Mouse (Mus musculus): Measurements from ENCODE around the gene Arhgap24. TPM values are rescaled to one million over a fixed set of nuclear protein-coding genes. Genes with fewer than 3 reads are reported as not detected.
A peak's percentile ranks its signal among the peaks of the same experiment; 100 is the strongest.

Gene Arhgap24
- polyA plus RNA-seq, 1 experiment, result 152 TPM

GRCm38 (mm10) chr5:102498747-102499146, 17.6 kb downstream of the Arhgap24 start:
- no peak for TF ChIP-seq CTCF (conservative IDR thresholded peaks at IDR 0.05; ENCODE audit: insufficient read depth, insufficient read length, low read depth, low read length)
- no peak for TF ChIP-seq POLR2A (IDR thresholded peaks at IDR 0.05; ENCODE audit: low read depth, low read length)
- WGBS, result 88% methylated on average over 5 of the region's 5 CpGs
- DNase-seq, result peak; percentile 13
- Histone ChIP-seq H3K27me3 (replicated peaks; ENCODE audit: control insufficient read depth, insufficient read depth, low read length) (no peaks in the 10 kb centered on the region), H3K27ac (ENCODE audit: insufficient read depth, low read depth, low read length) (no peak overlapping the region), H3K4me3 (ENCODE audit: insufficient read depth, low read depth, low read length) (no peak overlapping the region), H3K4me1 (ENCODE audit: control insufficient read depth, insufficient read depth, low read length) (no peaks in the 10 kb centered on the region), H3K36me3 (ENCODE audit: control insufficient read depth, insufficient read depth, low read length) (no peaks in the 10 kb centered on the region)

GRCm38 (mm10) chr5:102502333-102502732, 21.1 kb downstream of the Arhgap24 start:
- 69% methylated on average over 2 of the region's 2 CpGs for WGBS
- Histone ChIP-seq H3K4me3 (ENCODE audit: insufficient read depth, low read depth, low read length) (no peak overlapping the region), H3K4me1 (ENCODE audit: control insufficient read depth, insufficient read depth, low read length) (no peaks in the 10 kb centered on the region), H3K27ac (ENCODE audit: insufficient read depth, low read depth, low read length) (peak overlapping the region; percentile 82), H3K36me3 (ENCODE audit: control insufficient read depth, insufficient read depth, low read length) (no peaks in the 10 kb centered on the region), H3K27me3 (replicated peaks; ENCODE audit: control insufficient read depth, insufficient read depth, low read length) (no peaks in the 10 kb centered on the region)
- DNase-seq, result peak; percentile 52
- TF ChIP-seq POLR2A (IDR thresholded peaks at IDR 0.05; ENCODE audit: low read depth, low read length), result no peak

- TF ChIP-seq CTCF (conservative IDR thresholded peaks at IDR 0.05; ENCODE audit: insufficient read depth, insufficient read length, low read depth, low read length) (no peak), POLR2A (IDR thresholded peaks at IDR 0.05; ENCODE audit: low read depth, low read length) (no peak)
- no peak overlapping the region for H3K4me3 ChIP-seq (ENCODE audit: insufficient read depth, low read depth, low read length)
- WGBS, result 62% methylated on average over 3 of the region's 3 CpGs
- DNase-seq, result peak; percentile 48
- H3K36me3 ChIP-seq (ENCODE audit: control insufficient read depth, insufficient read depth, low read length), result no peaks in the 10 kb centered on the region
- H3K27me3 ChIP-seq (replicated peaks; ENCODE audit: control insufficient read depth, insufficient read depth, low read length), result no peaks in the 10 kb centered on the region
- H3K27ac ChIP-seq (ENCODE audit: insufficient read depth, low read depth, low read length), result peak overlapping the region; percentile 82
- H3K4me1 ChIP-seq (ENCODE audit: control insufficient read depth, insufficient read depth, low read length), result no peaks in the 10 kb centered on the region
These were observed 21.9 kb downstream of the Arhgap24 start for GRCm38 (mm10) chr5:102503066-102503465.

- H3K27me3 ChIP-seq (replicated peaks; ENCODE audit: control insufficient read depth, insufficient read depth, low read length), result no peaks in the 10 kb centered on the region
- no peak for DNase-seq
- no peaks in the 10 kb centered on the region for H3K36me3 ChIP-seq (ENCODE audit: control insufficient read depth, insufficient read depth, low read length)
- TF ChIP-seq CTCF (conservative IDR thresholded peaks at IDR 0.05; ENCODE audit: insufficient read depth, insufficient read length, low read depth, low read length) (no peak), POLR2A (IDR thresholded peaks at IDR 0.05; ENCODE audit: low read depth, low read length) (no peak)
- 73% methylated on average over 2 of the region's 2 CpGs for WGBS
- no peaks in the 10 kb centered on the region for H3K4me1 ChIP-seq (ENCODE audit: control insufficient read depth, insufficient read depth, low read length)
- H3K4me3 ChIP-seq (ENCODE audit: insufficient read depth, low read depth, low read length), result no peak overlapping the region
- H3K27ac ChIP-seq (ENCODE audit: insufficient read depth, low read depth, low read length), result peak overlapping the region; percentile 78
These were observed 22.7 kb downstream of the Arhgap24 start for GRCm38 (mm10) chr5:102503868-102504267.

GRCm38 (mm10) chr5:102504557-102504956, 23.4 kb downstream of the Arhgap24 start:
- no peaks in the 10 kb centered on the region for H3K27me3 ChIP-seq (replicated peaks; ENCODE audit: control insufficient read depth, insufficient read depth, low read length)
- no peak for TF ChIP-seq CTCF (conservative IDR thresholded peaks at IDR 0.05; ENCODE audit: insufficient read depth, insufficient read length, low read depth, low read length)
- TF ChIP-seq POLR2A (IDR thresholded peaks at IDR 0.05; ENCODE audit: low read depth, low read length), result no peak
- no peak overlapping the region for H3K4me3 ChIP-seq (ENCODE audit: insufficient read depth, low read depth, low read length)
- no peak overlapping the region for H3K27ac ChIP-seq (ENCODE audit: insufficient read depth, low read depth, low read length)
- DNase-seq, result no peak
- no peaks in the 10 kb centered on the region for H3K4me1 ChIP-seq (ENCODE audit: control insufficient read depth, insufficient read depth, low read length)
- WGBS, result 66% methylated on average over 4 of the region's 4 CpGs
- no peaks in the 10 kb centered on the region for H3K36me3 ChIP-seq (ENCODE audit: control insufficient read depth, insufficient read depth, low read length)

GRCm38 (mm10) chr5:102508162-102508561, 27.0 kb downstream of the Arhgap24 start:
- TF ChIP-seq CTCF (conservative IDR thresholded peaks at IDR 0.05; ENCODE audit: insufficient read depth, insufficient read length, low read depth, low read length) (no peak), POLR2A (IDR thresholded peaks at IDR 0.05; ENCODE audit: low read depth, low read length) (no peak)
- Histone ChIP-seq H3K4me3 (ENCODE audit: insufficient read depth, low read depth, low read length) (no peak overlapping the region), H3K4me1 (ENCODE audit: control insufficient read depth, insufficient read depth, low read length) (no peaks in the 10 kb centered on the region), H3K27me3 (replicated peaks; ENCODE audit: control insufficient read depth, insufficient read depth, low read length) (no peaks in the 10 kb centered on the region), H3K27ac (ENCODE audit: insufficient read depth, low read depth, low read length) (no peak overlapping the region), H3K36me3 (ENCODE audit: control insufficient read depth, insufficient read depth, low read length) (no peaks in the 10 kb centered on the region)
- DNase-seq, result no peak
- 76% methylated on average over 3 of the region's 3 CpGs for WGBS

GRCm38 (mm10) chr5:102509381-102509780, 28.2 kb downstream of the Arhgap24 start:
- H3K27ac ChIP-seq (ENCODE audit: insufficient read depth, low read depth, low read length), result no peak overlapping the region
- WGBS, result 64% methylated on average over 2 of the region's 2 CpGs
- no peak overlapping the region for H3K4me3 ChIP-seq (ENCODE audit: insufficient read depth, low read depth, low read length)
- H3K36me3 ChIP-seq (ENCODE audit: control insufficient read depth, insufficient read depth, low read length), result no peaks in the 10 kb centered on the region
- no peak for TF ChIP-seq CTCF (conservative IDR thresholded peaks at IDR 0.05; ENCODE audit: insufficient read depth, insufficient read length, low read depth, low read length)
- no peak for TF ChIP-seq POLR2A (IDR thresholded peaks at IDR 0.05; ENCODE audit: low read depth, low read length)
- no peaks in the 10 kb centered on the region for H3K27me3 ChIP-seq (replicated peaks; ENCODE audit: control insufficient read depth, insufficient read depth, low read length)
- no peaks in the 10 kb centered on the region for H3K4me1 ChIP-seq (ENCODE audit: control insufficient read depth, insufficient read depth, low read length)
- no peak for DNase-seq

- no peak overlapping the region for H3K4me3 ChIP-seq (ENCODE audit: insufficient read depth, low read depth, low read length)
- H3K27me3 ChIP-seq (replicated peaks; ENCODE audit: control insufficient read depth, insufficient read depth, low read length), result no peaks in the 10 kb centered on the region
- DNase-seq, result no peak
- 83% methylated on average over 4 of the region's 4 CpGs for WGBS
- no peak for TF ChIP-seq CTCF (conservative IDR thresholded peaks at IDR 0.05; ENCODE audit: insufficient read depth, insufficient read length, low read depth, low read length)
- TF ChIP-seq POLR2A (IDR thresholded peaks at IDR 0.05; ENCODE audit: low read depth, low read length), result no peak
- no peaks in the 10 kb centered on the region for H3K36me3 ChIP-seq (ENCODE audit: control insufficient read depth, insufficient read depth, low read length)
- no peaks in the 10 kb centered on the region for H3K4me1 ChIP-seq (ENCODE audit: control insufficient read depth, insufficient read depth, low read length)
- H3K27ac ChIP-seq (ENCODE audit: insufficient read depth, low read depth, low read length), result no peak overlapping the region
These were observed 30.5 kb downstream of the Arhgap24 start for GRCm38 (mm10) chr5:102511651-102512050.

All from kidney, adult 2 months (tissue).